Mouse (Mus musculus) urinary bladder, postnatal 4 days (tissue): ENCODE results near the gene Ttc7b.
A peak's percentile ranks its signal among the peaks of the same experiment; 100 is the strongest.

ENCODE experiments used
- DNase-seq, 2 experiments: peaks; one replicate each; pipeline ENCODE4 v3.0.0; 2021 to 2022; ENCODE audit warnings: low spot score in 2 of 2

Gene Ttc7b

GRCm38 (mm10) chr12:100305051-100305673, 215.5 kb downstream of the Ttc7b start:
- DNase-seq: no peak

- no peak for DNase-seq
Measured at GRCm38 (mm10) chr12:100304280-100304679, 216.3 kb downstream of the Ttc7b start.

GRCm38 (mm10) chr12:100303141-100303540, 217.5 kb downstream of the Ttc7b start:
- no peak for DNase-seq

GRCm38 (mm10) chr12:100300446-100300845, 220.2 kb downstream of the Ttc7b start:
- no peak for DNase-seq

- DNase-seq: no peak
Measured at GRCm38 (mm10) chr12:100299322-100299726, 221.3 kb downstream of the Ttc7b start.

- DNase-seq: no peak
Measured at GRCm38 (mm10) chr12:100298788-100299187, 221.8 kb downstream of the Ttc7b start.

- DNase-seq: no peak
Measured at GRCm38 (mm10) chr12:100297961-100298360, 222.7 kb downstream of the Ttc7b start.

GRCm38 (mm10) chr12:100294457-100294856, 226.2 kb downstream of the Ttc7b start:
- no peak for DNase-seq

GRCm38 (mm10) chr12:100293956-100294355, 226.7 kb downstream of the Ttc7b start:
- DNase-seq: no peak

- DNase-seq: no peak
Measured at GRCm38 (mm10) chr12:100290711-100291685, 229.6 kb downstream of the Ttc7b start.

GRCm38 (mm10) chr12:100290178-100290531, 230.5 kb downstream of the Ttc7b start:
- no peak for DNase-seq

GRCm38 (mm10) chr12:100289267-100290177, 231.1 kb downstream of the Ttc7b start:
- DNase-seq: peak; percentile 77 to 90

- DNase-seq: no peak
Measured at GRCm38 (mm10) chr12:100288018-100288417, 232.6 kb downstream of the Ttc7b start.

GRCm38 (mm10) chr12:100287565-100287964, 233.1 kb downstream of the Ttc7b start:
- no peak for DNase-seq

GRCm38 (mm10) chr12:100283283-100283682, 237.3 kb downstream of the Ttc7b start:
- DNase-seq: no peak

- DNase-seq: no peak
Measured at GRCm38 (mm10) chr12:100282025-100282885, 238.4 kb downstream of the Ttc7b start.

GRCm38 (mm10) chr12:100280972-100281794, 239.4 kb downstream of the Ttc7b start:
- DNase-seq: no peak

GRCm38 (mm10) chr12:100279898-100280297, 240.7 kb downstream of the Ttc7b start:
- DNase-seq: no peak

GRCm38 (mm10) chr12:100278358-100278757, 242.3 kb downstream of the Ttc7b start:
- no peak for DNase-seq

GRCm38 (mm10) chr12:100277534-100277905, 243.1 kb downstream of the Ttc7b start:
- no peak for DNase-seq
